Mouse (Mus musculus): ENCODE measurements around the gene Mtm1.

The Mtm1 gene

GRCm38 (mm10) chrX:71210467-71210866 is at the start of gene Mtm1:
Gene Mtm1 (plus strand): TSS chrX:71210767.
- no peak for DNase-seq

DNA sequence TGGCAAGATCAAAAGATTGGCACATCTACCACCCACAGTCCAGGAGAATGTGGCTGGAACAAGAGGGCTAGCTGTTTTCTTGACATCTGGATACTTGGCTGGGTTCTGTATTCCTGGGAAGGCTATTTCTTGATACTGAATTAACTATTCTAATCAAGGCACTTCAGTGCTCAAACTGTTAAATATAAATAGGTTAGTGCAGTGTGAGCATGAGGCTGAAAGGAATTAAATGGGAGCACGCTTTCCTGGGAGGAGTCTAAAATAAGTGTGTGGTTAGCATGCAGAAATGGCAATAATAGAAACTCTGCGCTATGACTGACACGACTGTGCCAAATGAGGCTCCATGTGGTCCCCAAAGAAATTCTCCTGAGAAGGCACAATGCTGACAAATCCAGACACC is 29.0 kb upstream of the Mtm1 start:
- no peak for DNase-seq

GRCm38 (mm10) chrX:71183671-71184070 is 26.9 kb upstream of the Mtm1 start:
- DNase-seq: no peak

DNA sequence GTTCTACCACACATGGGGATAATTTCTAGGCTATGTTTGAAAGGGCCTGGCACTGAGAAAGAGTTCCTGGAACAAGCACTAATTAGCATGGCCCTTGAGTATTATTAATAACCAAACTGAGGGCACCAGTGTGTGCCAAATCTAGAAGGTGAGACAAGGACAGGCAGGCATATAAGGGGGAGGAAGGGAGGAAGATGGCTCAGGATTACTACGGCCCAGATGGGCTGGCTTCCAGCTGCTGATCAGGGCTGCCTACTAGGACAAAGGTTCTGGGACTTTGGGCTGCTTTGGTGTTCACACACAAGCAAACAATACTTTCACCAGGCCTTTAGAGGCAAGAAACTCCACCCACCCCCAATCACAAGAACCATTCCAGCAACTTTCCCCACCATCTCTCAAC is 24.2 kb upstream of the Mtm1 start:
- no peak for DNase-seq

DNA sequence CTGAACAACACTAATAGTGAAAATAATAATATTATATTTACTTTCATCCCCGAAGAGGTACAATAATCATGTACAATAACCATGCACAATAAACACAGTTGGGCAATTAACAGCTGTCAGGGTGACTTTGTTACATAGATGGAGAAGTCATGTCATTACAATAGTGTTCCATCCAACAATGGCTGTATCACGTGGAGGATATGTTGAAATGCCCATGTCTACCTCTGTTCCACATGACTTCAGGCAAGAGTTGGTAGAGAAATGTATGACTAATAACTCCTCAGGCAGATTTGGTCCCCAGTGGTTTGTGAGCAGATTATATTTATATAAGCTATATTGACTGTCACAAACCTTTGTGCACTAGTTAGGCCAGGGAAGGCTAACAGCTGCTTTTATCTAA is 5.8 kb upstream of the Mtm1 start:
- no peak for DNase-seq

- DNase-seq: no peak
Observed at GRCm38 (mm10) chrX:71205821-71206542, 4.6 kb upstream of the Mtm1 start.

DNA sequence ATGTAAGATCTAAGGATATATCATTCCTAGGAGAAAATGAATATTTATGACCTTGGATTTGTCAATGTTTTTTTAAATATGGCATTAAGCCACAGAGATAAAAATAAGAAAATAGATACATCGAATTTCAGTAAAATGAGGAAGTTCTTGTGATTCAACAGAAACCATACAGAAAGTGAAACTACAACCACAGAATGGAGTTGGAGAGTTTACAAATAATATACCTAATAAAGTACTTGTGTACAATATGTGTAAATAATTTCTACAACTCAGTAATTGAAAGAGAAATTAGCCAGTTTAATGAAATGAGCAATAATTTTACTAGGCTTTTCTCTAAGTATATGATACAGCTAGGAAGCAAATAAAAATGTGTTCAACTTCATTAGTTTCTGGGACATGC is 4.0 kb upstream of the Mtm1 start:
- no peak for DNase-seq

DNA sequence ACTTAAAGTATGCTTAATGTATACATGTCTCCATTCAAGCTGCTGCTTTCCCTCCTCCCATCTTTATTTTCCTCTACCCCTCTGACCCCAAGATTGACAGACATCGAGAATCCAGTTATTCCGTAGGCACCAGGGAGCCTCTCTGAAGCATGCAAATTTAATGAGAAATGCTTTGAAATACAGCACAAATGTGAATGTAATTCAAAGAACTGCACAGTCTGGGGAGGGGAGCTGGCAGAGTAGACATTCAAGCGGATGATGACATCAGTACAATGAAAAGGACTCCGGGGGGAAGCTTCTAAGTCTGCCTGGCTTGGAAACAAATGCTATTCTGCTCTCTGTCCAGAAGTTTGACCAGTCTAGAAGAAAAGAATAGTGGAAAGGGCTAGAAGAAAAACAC is 2.3 kb downstream of the Mtm1 start:
- no peak for DNase-seq

DNA sequence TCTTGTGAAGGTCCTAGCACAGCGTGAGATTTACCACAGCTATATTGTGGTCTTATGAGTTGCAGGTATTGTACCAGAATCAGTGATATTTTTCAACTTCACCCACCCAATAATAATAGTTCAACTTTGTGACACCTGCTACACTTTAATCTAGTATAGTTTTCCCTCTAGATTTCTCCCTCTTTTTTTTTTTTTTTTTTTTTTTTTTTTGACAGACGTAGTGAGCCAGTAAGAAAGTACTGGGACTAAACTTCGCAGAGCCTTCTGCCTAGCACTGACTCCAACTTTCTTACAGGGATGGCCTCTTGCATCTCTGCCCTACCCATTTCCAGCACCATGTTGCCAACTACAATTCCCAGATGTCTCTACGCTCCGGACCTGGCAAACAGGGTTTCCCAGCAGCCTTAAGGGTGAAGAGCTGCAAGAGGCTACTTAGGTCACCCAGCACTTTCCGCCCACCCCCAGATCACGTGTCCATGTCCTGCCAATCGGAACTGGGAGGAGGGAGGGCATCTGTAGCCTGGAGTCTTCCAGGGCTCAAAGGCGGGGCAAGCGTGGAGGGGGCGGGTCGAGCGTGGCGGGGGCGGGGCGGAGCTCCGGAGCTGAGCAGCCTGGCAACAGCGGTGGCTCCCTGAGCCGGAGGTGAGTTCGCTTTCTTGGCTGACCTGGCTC is 4.0 kb downstream of the Mtm1 start:
- DNase-seq: peak; percentile 93

DNA sequence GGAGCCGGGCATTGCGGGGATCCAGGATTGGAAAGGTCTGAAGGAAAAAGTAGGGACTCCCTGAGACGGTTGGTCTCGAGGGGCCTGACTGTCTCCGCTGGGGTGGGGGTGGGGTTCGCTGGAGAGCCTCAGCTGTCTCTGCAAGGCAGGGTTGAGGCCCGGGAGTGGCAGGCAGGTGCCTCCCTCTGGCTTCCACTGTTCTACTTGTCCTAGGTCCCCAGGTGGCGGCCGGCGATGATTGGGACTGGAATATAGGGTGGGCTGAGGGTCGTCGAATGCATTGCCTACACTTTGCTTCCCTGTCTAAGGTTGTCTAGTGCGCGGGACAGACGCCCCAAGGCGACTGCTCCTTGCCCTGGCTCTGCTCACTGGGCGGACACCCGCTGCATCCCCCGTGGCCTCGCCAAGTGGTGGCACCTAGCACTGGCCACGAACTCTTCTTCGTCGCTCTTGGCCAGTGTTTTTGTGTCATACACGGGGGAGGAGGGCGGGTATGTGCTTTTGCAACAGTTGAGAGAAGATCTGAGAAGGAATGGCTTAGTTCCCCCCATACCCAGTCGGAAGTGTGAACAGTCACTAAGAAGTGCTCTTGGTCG is 4.6 kb downstream of the Mtm1 start:
- DNase-seq: peak; percentile 5

DNA sequence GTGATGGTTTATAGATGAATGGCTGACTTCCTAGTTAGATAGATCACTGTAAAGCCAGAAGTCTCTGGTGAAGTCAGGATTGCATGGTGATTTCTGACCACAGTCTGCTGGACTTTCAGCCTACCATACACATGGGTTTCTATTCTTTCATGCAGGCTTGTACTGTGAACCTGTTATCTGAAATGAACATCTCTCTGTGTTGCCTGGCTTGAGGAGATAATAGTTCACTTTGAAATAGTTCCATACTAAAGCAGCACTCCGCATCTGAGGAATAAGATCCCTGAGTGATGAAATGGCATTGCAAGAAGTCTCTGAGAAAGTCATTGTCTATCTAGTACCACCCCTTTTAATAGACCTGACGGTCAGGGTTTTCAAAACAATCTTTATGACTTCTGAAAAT is 6.3 kb downstream of the Mtm1 start:
- DNase-seq: no peak

DNA sequence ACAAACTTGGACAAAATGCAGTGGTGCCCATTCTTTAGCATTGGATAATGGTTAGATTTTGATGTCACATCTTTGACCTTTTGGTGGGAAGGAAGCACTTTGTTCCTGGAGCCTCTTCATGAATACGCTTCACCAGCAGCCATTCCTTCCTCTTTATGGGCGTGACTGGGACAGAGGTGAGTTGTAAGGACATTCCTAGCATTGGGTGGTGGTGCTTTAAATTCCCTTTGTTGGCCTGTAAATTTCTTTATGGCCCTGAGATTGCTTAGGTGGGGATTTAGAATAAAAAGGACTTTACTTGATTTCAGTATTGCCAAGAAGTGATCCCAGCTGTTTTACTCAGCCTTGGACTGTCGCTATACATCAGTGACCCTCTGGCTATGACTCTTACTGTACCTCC is 8.3 kb downstream of the Mtm1 start:
- DNase-seq: no peak

DNA sequence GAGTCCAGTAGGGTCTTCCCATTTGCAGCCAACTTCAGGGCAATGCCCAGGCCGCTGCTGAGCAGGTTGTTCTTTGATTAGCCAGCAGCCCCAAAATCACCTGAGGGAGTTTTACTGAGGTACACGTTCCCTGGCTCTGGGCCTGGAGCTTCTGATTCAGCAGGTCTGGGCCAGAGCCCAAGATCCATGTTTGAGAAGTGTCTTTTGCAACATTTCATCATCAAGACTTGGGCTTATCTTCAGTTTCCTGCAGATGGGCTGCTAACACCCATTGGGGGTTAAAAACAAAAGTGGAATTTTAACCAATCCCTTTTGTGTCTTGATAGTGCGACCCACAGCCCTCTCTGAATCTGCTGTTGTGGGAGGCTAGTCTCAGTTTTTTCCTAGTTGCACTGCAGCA is 10.3 kb downstream of the Mtm1 start:
- no peak for DNase-seq

DNA sequence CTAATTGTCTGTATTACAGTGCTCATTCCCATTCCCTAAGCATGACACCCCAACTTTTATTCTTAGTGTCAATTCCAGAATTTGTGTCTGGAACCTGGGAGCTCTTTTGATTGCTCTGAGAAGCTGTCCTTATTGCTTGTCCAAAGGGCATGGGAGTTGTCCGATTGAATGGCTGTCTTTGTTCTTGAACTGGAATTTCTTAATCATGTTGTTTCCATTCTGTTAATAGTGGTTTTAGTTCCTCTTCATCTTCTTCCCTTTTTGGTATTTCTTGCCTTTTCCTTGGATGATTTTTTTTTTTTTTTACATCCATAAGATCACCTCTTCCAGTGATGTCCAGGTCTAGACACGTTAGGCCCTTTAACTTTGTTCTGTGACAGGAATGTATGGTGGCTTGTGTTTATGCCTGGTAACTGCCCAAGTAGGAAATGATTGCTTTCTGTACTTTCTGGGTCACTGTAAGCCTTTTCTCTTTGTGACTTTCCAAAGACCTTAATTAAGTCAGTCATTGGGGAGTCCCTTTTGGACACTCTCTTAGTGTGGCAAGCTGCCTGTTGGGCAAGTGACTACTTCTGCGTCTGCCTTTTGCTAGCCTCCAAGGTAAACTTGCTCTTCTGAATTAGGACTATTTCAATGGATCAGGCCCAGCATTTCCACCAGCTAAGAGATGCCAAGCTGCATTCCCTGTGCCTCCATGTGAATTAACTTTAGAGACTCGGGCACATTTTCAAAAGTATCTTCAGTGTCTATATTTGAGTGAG is 12.3 kb downstream of the Mtm1 start:
- DNase-seq: no peak

DNA sequence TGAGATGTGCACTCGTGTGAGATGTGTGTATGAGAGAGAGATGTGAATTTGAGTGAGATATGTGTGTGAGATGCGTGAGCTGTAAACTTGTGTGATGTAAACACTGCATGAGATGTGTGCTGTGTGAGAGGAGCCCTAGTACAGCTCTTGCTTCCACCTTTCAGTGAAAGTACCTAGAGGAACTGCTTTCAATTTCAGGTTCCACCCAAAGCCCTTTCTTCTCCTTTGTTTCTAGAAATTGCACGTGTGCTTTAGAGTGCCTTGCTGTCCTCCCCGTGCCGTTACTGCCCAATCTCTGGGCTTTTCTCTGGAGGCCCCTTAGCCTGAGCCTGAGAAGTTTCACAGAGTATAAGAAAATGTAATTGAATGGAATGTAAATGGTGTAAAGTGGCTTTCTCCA is 16.3 kb downstream of the Mtm1 start:
- DNase-seq: no peak

DNA sequence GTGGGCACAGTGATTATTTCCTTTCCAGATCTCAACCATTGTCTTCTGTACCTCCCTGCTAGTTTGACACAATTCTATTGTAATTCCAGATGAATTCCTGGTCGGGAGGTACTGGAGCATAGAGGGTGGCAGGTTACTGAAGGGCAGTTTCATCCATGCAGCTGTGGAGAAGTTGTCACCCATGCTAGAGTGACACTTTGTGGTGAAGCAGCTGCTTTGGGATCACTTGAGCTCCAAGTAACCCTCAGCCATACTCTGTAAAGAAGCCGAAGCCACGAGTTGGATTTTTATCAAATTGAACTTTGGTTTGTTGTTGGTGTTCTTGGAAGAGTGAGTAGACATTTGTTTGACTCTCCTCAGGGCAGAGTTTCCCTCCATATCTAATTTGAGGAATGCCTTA is 17.6 kb downstream of the Mtm1 start:
- no peak for DNase-seq

DNA sequence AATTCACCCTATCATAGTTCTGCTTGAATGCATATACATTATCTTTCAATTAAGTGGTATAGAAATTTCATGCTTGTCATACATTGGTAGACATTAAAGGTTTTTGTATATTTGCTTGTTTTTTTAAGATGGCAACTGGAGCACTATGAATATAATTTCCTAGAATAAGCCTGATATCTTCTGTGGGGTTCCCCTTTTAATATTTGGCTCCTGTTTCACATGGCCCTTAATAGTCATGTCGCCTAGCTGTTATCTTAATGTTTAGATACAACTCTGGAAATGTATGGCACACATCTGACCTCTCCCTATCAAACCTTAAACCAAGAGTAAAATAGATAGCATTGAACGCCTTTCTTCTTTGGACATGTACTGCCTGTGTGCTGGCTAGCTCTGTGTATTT is 20.3 kb downstream of the Mtm1 start:
- DNase-seq: no peak

- no peak for DNase-seq
Observed at GRCm38 (mm10) chrX:71256422-71256821, 45.9 kb downstream of the Mtm1 start.

- DNase-seq: no peak
Observed at GRCm38 (mm10) chrX:71260857-71261256, 50.3 kb downstream of the Mtm1 start.

DNA sequence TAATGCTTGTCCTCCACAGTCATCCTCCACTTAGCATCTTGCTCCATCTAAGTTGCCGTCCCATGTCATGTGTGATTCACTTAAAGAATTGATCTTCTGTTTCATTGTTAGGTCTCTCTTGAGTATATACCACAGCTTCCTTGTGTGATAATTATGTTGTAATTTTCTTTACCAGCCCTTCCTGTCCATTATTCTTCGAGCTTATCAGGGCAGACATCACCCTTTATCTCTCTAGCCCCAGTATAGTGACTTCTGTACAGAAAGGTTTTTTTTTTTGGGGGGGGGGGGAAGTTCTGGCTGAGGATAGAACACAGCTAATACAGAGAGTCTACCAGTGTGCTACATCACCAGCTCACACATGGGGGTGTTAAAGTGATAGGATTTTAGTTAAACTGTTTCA is 53.7 kb downstream of the Mtm1 start:
- DNase-seq: no peak

DNA sequence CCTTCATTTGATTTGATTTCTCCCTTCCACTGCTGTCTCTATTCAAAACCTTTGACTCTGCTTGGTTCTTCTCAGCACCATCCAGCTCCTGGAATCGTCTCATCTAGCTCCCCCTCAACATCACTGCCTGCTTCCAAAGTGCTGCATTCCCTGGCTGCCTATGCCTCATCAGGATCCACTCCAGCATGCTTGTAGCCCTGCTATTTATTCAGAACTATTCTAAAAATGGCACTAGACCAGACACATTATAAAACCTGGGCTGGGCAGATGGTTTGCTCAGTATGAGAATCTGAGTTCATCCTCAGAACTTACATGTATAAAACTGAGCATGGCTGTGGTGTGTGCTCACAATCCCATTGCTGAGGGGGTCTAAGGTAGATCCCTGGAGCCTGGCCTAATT is 58.4 kb downstream of the Mtm1 start:
- peak; percentile 66 for DNase-seq

DNA sequence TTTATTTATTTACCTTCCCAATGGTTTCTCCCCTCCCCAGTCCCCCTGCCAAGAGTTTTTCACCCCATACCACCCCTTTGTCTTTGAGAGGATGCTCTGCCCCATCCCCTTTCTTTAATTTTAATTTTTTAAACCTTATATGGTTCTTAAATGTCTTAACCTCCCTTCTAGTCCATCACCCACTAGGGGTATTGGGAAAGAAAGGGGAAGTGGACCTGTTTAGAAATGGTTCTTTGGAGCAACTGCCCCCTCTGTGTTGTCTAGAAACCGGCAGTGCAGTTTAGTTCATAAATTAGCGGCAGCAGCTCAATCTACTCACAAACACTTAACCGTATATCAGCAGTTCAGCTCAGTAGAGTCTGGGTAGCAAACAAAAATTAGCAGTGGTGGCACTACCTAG is 63.6 kb downstream of the Mtm1 start:
- no peak for DNase-seq

GRCm38 (mm10) chrX:71285473-71285872 is 74.9 kb downstream of the Mtm1 start:
- DNase-seq: no peak

DNA sequence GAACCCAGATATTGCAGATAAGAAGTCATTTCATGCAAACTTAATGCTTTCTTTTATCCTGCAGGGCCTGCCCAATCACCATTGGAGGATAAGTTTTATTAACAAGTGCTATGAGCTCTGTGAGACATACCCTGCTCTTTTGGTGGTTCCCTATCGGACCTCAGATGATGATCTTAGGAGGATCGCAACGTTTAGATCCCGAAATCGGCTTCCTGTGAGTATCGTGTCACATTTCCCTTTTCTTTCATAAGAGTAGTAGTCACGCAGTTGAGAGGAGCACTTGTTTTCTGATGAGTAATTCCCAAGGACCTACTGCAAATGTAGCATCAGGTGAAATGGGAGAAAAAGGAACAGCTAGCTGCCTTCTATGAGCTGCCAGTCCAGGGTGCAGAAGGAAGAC is 76.5 kb downstream of the Mtm1 start:
- DNase-seq: no peak

All from layer of hippocampus, adult 9-11 months (tissue).